Mouse (Mus musculus) cerebellum, postnatal 25 days (tissue): Measurements from ENCODE around the gene Capn1.
A peak's percentile ranks its signal among the peaks of the same experiment; 100 is the strongest.

Source experiments
- DNase-seq, 2 experiments: peaks; one replicate each; pipeline ENCODE4 v3.0.0; 2021; ENCODE audit warnings: mixed read lengths in 2 of 2

Capn1 gene

GRCm38 (mm10) chr19:5989585-5989984, 26.1 kb downstream of the Capn1 start:
- DNase-seq: no peak

DNA sequence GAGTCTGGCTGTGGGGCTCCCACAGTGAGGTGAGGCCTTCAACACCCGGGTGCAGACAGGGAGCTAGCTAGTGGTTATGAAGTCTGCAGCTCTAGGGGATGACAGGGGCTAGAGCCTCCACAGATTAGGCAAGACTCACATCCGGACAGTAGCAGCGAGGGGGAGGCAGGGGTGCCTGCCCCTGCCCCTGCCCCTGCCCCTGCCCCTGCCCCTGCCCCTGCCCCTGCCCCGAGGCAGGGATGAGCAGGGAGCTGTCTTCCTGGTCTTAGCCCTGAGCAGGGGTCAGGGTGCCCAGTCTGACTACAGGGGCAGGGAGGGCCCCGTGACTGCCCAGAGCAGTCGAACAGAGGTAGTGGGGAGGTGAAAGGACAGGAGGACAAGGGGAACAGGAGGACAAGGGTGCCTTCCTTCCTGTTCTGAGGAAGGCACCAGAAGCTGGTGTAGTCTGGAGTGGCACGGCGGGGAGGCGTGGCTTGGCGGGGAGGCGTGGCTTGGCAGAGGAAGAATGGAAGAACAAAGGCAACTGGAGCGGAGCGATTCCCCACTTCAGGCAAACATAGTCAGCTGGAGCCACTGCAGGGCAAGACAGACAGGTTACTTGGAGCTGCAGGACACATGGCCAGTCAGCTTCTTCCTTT, 26.8 kb downstream of the Capn1 start:
- DNase-seq: peak in 1 of 2 experiments; percentile 44

DNA sequence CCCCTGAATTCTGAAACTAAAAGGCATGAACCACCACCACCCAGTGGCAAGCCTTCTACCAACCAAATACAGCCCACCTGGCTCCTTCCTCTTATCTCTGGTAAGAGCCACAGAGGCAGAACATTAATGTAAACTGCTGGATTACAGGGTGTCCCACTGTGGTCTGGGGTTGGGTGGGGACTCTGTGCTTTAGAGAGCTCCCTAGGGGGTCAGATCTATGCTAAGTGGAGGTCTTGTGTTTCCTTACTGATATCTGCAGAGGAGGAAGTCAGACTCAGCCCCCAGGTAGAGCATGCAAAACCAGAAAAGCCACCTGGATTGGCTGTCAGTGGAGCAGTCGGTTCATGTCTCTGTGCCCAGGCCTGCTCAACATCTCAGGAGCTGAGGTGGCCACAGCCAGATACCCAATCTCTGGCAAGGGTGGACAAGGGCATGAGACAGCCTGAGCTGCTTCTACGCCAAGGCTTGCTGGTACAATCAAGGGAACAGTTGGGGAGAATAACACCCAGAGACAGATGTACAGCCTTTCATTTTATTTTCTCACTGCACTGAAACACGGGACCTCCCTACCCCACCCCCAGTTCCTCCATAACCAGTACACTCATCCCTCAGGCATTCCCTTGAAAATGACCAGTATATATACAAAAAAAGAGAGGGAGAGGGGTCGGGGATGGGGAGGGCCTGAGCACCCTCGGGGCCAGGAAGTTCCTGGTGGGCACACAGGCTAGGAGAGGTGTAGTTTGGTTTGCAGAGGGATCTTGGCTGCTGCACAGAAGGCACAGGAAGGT, 27.5 kb downstream of the Capn1 start:
- no peak for DNase-seq

- DNase-seq: no peak
Observed at GRCm38 (mm10) chr19:5986043-5986442, 29.7 kb downstream of the Capn1 start, which contains the start of gene Slc22a20. Slc22a20 (minus strand) TSS chr19:5986143.

GRCm38 (mm10) chr19:5980477-5980876, 35.2 kb downstream of the Capn1 start:
- DNase-seq: no peak

DNA sequence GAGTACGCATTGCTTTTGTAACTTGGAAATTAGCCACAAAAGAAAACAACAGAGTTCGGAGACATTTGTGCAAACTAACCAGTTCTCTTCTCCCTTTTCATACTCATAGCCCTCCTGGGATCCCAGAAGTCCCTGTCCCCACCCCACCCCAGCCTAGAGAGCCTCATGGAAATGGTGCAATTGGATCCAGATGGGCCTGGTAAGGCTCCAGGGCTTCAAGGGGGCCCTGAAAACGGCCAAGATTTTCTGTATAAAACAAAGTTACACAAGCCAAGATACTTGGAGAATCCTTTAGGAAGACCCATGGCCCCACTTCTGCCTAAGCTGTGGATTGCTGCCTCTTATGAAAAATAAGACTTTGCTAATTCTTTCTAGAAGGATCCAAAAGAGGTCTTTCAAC, 38.0 kb downstream of the Capn1 start:
- no peak for DNase-seq

- DNase-seq: peak; percentile 16 to 22
Observed at GRCm38 (mm10) chr19:5975676-5976075, 40.0 kb downstream of the Capn1 start.

GRCm38 (mm10) chr19:5975112-5975511, 40.6 kb downstream of the Capn1 start:
- no peak for DNase-seq

- DNase-seq: no peak
Observed at GRCm38 (mm10) chr19:5967664-5968063, 48.0 kb downstream of the Capn1 start.

GRCm38 (mm10) chr19:5966786-5967185, 48.9 kb downstream of the Capn1 start:
- DNase-seq: no peak

- no peak for DNase-seq
Observed at GRCm38 (mm10) chr19:5965910-5966309, 49.8 kb downstream of the Capn1 start.

- peak; percentile 81 to 86 for DNase-seq
Observed at GRCm38 (mm10) chr19:5965280-5965679, 50.4 kb downstream of the Capn1 start.

- DNase-seq: no peak
Observed at GRCm38 (mm10) chr19:5964804-5965203, 50.9 kb downstream of the Capn1 start.

DNA sequence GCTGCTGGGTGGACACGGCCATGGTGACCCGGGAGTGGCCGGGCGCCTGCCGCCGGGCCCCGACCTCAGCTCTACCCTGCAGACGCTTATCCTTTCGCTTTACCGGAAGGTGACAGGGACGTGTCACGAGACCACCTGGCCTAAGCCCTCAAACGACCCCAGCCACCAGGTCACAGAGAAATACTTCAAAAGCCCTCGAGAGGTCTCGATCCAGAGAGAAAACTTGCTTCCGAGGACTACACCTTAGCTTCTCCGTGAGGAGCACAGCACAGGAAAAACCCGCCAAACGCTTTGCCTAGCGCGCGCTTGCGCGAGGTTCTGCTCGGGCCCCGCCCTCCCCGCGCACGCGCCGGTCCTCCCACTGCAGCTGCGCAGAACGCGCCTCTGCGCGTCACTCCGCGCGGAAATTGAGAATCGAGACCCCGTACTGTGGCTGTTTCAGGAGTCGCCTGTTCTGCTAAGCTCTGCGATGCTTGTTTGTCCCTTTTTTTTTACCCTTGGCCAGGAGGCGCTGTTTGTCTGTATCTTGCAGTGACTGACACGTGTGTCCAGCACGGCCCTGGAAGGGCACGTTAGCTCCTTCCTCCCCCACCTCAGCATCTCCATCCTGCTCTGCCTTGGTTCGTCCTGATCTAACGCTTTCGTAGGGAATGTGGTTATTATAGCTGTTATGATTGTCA, 51.7 kb downstream of the Capn1 start, which contains the start of gene Pola2:
Gene Pola2, minus strand, starts transcription at position 320 of the 680 bp plus-strand sequence.
- DNase-seq: peak; percentile 92 to 94

GRCm38 (mm10) chr19:5962651-5963050, 53.0 kb downstream of the Capn1 start:
- no peak for DNase-seq

DNA sequence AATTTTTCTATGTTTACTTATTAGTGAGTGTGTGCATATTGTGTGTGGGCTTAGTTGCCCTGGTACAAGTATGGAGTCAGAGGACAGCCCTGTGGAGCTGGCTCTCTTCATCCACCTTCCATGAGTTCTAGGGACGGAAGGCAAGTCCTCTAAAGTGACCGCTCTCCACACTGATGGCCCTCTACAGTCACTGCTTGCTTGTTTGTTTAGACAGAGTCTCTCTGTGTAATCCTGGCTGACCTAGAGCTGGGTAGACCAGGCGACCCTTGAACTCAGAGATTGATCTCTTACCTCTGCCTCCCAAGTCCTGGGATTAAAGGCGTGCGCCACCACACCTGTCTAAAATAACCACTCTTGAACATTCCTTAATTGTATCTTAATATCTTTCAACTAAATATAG, 58.3 kb downstream of the Capn1 start:
- DNase-seq: no peak

DNA sequence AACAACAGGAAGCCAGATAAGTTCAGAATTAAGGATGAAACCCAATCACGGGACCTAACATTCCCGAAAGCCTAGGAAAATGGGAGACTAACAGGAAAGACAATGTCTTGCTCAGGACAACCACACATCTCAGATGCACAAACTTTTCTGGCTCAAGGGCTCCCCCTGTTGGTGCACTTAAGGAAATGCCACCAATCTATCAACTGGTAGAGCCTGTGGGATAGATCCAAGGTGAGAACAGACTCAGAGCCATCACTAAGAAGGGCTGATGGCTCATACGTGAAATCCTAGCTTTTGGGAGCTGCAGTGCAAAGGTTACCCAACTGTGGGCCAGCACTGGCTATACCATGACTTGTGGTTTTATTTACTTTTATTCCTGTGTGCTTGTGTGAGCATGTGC, 59.0 kb downstream of the Capn1 start:
- peak; percentile 91 for DNase-seq

GRCm38 (mm10) chr19:5955704-5956670, 59.7 kb downstream of the Capn1 start:
- DNase-seq: no peak

DNA sequence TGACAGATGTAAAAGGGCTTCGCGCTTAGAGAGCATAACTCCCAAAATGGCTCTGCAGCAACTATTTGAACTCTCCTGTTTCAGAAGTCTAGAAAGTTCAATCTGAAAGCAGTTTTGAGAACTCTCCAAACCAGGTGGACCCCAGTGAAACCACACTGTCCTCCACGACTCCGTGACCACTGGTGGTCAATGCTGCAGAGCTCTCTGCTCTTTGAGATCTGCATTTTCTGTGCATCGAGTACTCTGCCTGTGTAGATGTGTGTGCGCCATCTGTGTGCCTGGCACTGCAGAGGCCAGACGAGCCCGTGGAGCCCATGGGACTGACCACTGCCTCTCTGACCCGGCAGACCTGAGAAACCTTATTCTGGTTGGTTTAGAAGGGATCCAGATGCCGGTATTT, 60.8 kb downstream of the Capn1 start:
- no peak for DNase-seq

- DNase-seq: no peak
Observed at GRCm38 (mm10) chr19:5954031-5954710, 61.5 kb downstream of the Capn1 start.

- DNase-seq: no peak
Observed at GRCm38 (mm10) chr19:5953201-5953770, 62.4 kb downstream of the Capn1 start.
